Mouse (Mus musculus): ENCODE measurements at regions not wholly inside any gene's neighbourhood (a gene's known extent, or its start where the extent isn't known, plus 50 kb on each side); places are given as distances from the start of the nearest gene placed in this dataset.

- no peak for DNase-seq (ENCODE audit: low spot score in 2 of 2)
Measured at GRCm38 (mm10) chr14:71359581-71359980, 759.9 kb upstream of the Fam160b2 start.

- peak; percentile 21 to 29 for DNase-seq (ENCODE audit: low spot score in 2 of 2)
Measured at GRCm38 (mm10) chr14:71338219-71338618, 738.6 kb upstream of the Fam160b2 start.

GRCm38 (mm10) chr14:71336906-71337305 is 737.3 kb upstream of the Fam160b2 start:
- DNase-seq (ENCODE audit: low spot score in 2 of 2), result no peak

GRCm38 (mm10) chr14:71334022-71334421 is 734.4 kb upstream of the Fam160b2 start:
- DNase-seq (ENCODE audit: low spot score in 2 of 2), result no peak

- DNase-seq (ENCODE audit: low spot score in 2 of 2), result no peak
Measured at GRCm38 (mm10) chr14:71329862-71330630, 730.4 kb upstream of the Fam160b2 start.

GRCm38 (mm10) chr14:71327621-71328020 is 728.0 kb upstream of the Fam160b2 start:
- DNase-seq (ENCODE audit: low spot score in 2 of 2), result no peak

GRCm38 (mm10) chr14:71326521-71327105 is 727.0 kb upstream of the Fam160b2 start:
- DNase-seq (ENCODE audit: low spot score in 2 of 2), result no peak

- no peak for DNase-seq (ENCODE audit: low spot score in 2 of 2)
Measured at GRCm38 (mm10) chr14:71315228-71315627, 715.6 kb upstream of the Fam160b2 start.

GRCm38 (mm10) chr14:71299755-71300154 is 700.1 kb upstream of the Fam160b2 start:
- DNase-seq (ENCODE audit: low spot score in 2 of 2), result no peak

GRCm38 (mm10) chr14:71281568-71281967 is 681.9 kb upstream of the Fam160b2 start:
- no peak for DNase-seq (ENCODE audit: low spot score in 2 of 2)

- DNase-seq (ENCODE audit: low spot score in 2 of 2), result no peak
Measured at GRCm38 (mm10) chr14:71276309-71276791, 676.7 kb upstream of the Fam160b2 start.

- DNase-seq (ENCODE audit: low spot score in 2 of 2), result no peak
Measured at GRCm38 (mm10) chr14:71272470-71272869, 672.8 kb upstream of the Fam160b2 start.

GRCm38 (mm10) chr14:71257650-71258049 is 658.0 kb upstream of the Fam160b2 start:
- no peak for DNase-seq (ENCODE audit: low spot score in 2 of 2)

GRCm38 (mm10) chr14:71254207-71254606 is 654.6 kb upstream of the Fam160b2 start:
- DNase-seq (ENCODE audit: low spot score in 2 of 2), result no peak

GRCm38 (mm10) chr14:71252136-71252535 is 652.5 kb upstream of the Fam160b2 start:
- no peak for DNase-seq (ENCODE audit: low spot score in 2 of 2)

- no peak for DNase-seq (ENCODE audit: low spot score in 2 of 2)
Measured at GRCm38 (mm10) chr14:71251116-71251515, 651.5 kb upstream of the Fam160b2 start.

- no peak for DNase-seq (ENCODE audit: low spot score in 2 of 2)
Measured at GRCm38 (mm10) chr14:71249387-71249965, 649.8 kb upstream of the Fam160b2 start.

GRCm38 (mm10) chr14:71248534-71248933 is 648.9 kb upstream of the Fam160b2 start:
- no peak for DNase-seq (ENCODE audit: low spot score in 2 of 2)

GRCm38 (mm10) chr14:71241655-71242390 is 642.2 kb upstream of the Fam160b2 start:
- no peak for DNase-seq (ENCODE audit: low spot score in 2 of 2)

- no peak for DNase-seq (ENCODE audit: low spot score in 2 of 2)
Measured at GRCm38 (mm10) chr14:71236192-71236591, 636.6 kb upstream of the Fam160b2 start.

GRCm38 (mm10) chr14:71234900-71235299 is 635.3 kb upstream of the Fam160b2 start:
- DNase-seq (ENCODE audit: low spot score in 2 of 2), result no peak

- DNase-seq (ENCODE audit: low spot score in 2 of 2), result no peak
Measured at GRCm38 (mm10) chr14:71234276-71234675, 634.6 kb upstream of the Fam160b2 start.

Measured in frontal cortex, postnatal 14 days (tissue).